Mouse (Mus musculus) layer of hippocampus, adult 9-10 months (tissue): ENCODE measurements at regions not wholly inside any gene's neighbourhood (a gene's known extent, or its start where the extent isn't known, plus 50 kb on each side); places are given as distances from the start of the nearest gene placed in this dataset.
"Not testable (repeated sequence)": the region's sequence is repeated elsewhere in the genome, so short reads cannot be mapped to it uniquely, and the experiment has no call there.

Experiments
- DNase-seq: peaks from one replicate; pipeline ENCODE4 v3.0.0; 2022; ENCODE audit warnings: low spot score

DNA sequence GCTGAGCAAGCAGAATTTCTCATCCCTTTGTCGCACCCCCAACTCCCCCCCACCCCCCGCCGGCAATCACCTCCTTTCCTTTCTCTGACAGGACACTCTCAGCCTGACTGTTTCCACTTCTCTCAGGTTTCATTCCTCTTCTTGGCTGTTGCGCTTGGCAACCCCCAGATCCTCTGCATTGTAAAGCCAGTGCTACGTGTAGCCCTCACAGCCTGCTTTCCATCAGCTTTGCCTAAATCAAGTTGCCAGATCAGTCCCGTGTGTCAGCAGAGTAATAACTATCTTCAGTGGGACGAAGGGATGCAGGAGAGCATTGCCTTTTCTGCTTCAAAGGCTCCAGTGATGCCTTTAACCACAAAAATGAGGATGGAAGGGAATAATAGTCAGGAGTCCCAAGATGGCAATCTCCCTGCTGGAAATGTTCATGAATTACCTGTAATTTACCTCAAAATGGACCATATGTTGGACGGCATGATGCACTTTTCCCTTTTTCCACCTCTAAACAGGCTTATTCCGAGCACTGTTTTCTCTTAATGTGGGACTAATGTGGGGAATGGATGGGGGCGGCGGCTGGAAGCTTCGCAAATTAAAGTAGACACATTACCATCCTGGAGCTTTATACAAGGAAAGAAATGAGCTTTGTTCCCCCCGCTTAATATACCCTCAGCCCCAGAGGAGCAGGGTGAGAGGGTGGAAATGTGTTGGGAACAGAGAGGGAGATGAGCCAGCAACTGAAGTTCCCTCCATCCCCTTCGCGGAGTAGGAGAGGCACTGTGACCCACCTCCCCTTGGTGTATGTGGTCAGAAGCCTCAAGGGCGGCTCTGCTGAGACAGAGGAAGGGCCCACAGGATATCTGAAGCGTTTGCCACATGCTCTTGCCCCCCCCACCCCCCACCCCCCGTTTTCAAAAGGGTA is 168.3 kb upstream of the Npvf start:
- no peak for DNase-seq

GRCm38 (mm10) chr6:50823220-50823910 is 169.1 kb upstream of the Npvf start:
- no peak for DNase-seq

DNA sequence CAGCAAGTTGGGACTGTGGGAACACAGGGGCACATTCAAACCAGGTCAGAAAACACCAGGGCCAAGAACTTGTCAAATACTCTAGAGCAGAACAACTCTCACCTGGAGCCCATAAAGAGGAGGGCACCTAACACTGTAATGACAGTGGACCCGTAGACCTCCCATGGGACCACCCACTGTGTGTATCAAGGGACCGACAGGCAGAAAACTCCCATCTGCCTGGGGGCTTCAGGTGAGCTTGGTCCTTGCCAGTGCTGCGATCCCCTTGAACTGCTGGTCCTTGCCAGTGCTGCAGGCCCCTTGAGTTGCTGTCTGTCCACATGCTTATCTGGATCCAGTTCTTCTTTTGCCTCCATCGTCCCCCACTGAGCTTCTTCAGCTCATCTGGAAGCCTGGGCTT is 170.2 kb upstream of the Npvf start:
- no peak for DNase-seq

GRCm38 (mm10) chr6:50831725-50832124 is 177.5 kb upstream of the Npvf start:
- no peak for DNase-seq

DNA sequence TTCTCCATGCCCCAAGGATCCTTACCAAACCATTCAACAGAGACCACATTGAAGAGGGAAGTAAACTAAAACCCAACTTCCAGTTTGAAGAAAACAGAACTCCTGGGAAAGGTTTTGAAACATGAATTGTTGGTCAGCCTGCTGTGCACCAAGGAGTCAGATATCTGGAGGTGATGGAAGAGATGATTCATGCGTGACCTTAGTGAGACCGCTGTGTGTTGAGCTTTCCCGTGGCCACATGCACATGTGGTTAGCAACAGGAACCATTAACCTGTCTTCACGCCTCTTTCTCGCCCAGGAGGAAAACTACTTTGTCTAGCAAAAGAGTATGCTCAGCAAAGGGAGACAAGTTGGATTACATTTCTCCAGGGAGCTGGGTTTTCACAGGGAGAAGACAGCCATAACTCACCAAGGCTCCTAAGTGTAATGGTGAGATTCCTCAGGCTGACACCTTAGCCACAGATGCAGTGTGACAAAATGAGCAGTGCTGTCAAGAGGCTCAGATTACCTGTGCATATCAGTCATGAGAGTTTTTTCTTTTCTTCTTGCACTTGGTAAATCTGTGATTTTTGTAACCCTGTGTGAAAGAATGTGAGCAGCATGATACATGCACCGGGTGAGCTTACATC is 181.9 kb upstream of the Npvf start:
- no peak for DNase-seq

GRCm38 (mm10) chr6:50840826-50841225 is 186.6 kb upstream of the Npvf start:
- DNase-seq = no peak

DNA sequence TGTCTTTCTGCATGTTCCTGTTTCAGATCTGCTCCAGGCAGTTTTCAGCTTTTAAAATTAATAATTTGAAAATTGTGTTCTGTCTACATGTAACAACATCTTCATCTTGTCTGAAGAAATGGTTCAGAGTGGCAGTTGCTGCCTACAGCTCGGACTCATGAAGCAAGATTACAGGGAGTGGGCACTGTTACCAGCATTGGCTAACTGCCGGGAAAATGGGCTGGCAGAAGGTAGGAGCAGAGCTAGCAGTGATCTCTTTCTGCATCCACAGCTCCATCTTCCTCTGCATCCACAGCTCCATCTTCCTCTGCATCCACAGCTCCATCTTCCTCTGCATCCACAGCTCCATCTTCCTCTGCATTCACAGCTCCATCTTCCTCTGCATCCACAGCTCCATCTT is 191.0 kb upstream of the Npvf start:
- not testable (repeated sequence) for DNase-seq

DNA sequence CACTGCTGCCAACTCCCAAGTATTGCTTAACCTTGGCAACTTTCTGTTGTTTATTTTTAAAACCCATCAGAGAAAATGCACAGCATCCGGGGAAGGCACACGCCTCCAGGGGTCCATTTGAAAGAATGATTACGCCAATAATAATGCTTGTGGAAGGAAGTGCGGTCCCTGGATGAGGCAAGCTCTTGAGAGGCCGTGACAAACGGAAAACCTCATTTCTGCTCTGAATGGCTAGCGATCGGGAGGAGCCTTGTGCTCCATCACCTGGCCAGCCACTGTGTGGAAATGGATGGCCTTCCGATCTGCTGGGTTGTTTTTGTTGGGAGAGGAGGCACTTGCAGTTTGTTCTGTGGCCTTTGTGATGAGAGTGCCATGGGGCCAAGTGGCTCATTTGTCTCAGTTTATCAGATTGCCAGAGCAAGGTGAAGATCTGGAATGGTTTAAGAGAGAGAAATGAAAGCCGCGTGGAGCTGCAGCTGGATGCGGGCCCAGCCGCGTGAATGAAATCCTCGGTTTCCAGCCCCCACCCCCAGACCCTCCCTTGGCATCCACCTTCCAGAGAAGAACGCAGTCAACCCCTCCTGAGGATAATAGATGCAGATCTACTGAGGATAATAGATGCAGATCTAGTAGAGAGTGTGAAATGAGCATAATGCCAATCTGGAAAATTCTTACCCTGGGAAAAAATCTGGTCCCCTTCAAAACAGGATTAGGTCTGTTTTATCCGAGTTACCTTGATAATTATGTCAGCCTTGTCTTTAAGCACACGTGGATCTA is 192.7 kb upstream of the Npvf start:
- DNase-seq = no peak

GRCm38 (mm10) chr6:50847548-50847947 is 193.3 kb upstream of the Npvf start:
- DNase-seq = no peak

DNA sequence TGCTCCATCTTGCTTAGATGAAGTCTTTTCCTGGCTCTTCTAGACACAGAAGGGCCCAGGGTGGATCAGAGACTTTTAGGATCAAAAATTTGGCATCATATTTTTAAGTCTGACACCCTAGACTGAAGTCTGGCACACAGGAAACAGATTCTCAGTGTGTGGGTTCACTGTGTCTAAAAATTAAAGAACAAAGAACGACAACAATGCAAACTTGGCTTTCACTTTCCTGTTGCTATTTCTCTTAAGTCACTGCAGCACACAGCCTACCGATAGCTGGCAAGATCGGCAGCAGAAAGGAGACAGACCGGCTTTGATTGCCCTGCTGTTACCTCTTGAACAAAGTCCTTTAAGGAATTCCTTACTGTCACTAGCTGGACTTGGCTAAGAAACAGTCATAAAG is 204.9 kb upstream of the Npvf start:
- no peak for DNase-seq

- no peak for DNase-seq
Observed at GRCm38 (mm10) chr6:50877991-50878390, 223.8 kb upstream of the Npvf start.

DNA sequence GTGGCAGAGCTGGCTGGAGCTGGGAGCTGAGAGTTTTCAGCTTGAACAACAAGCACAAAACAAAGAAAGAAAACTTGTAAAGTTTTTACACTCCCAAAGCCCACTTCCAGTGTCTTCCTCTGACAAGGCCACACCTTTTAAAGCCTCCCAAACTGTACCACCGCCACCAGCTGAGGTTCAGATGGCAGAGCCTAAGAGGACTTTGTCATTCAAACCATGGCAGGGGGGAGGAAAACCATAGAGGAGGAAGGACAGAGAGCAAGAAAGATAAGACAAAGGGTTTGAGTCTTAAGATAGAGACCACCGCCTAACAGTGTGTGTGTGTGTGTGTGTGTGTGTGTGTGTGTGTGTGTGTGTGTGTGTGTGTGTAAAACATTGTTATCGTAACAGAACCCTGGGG is 228.1 kb upstream of the Npvf start:
- DNase-seq = no peak

DNA sequence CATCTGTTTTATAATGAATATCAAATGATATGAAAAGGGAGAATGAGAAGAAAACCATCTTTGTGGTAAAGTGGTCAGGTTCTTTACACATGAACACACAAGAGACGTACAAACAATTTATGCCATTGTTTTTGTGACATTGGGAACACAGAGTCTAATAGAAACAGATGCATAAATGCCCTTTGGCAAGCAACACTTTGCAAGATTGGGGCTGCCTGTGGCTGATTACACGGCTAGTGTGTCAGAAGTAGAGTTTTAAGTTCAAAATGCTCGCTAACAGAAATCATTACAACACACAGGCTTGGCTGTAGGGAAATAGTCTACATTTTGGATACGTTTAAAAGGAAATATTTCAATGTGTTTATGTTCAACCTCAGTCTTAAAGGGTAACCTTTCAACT is 228.5 kb upstream of the Npvf start:
- DNase-seq = no peak

GRCm38 (mm10) chr6:50885031-50885430 is 230.8 kb upstream of the Npvf start:
- DNase-seq = no peak

GRCm38 (mm10) chr6:50885771-50886360 is 231.6 kb upstream of the Npvf start:
- DNase-seq = no peak

- peak; percentile 22 for DNase-seq
Observed at GRCm38 (mm10) chr6:50890370-50891204, 236.3 kb upstream of the Npvf start.

- no peak for DNase-seq
Observed at GRCm38 (mm10) chr6:50891205-50891526, 236.9 kb upstream of the Npvf start.

- DNase-seq = no peak
Observed at GRCm38 (mm10) chr6:50898792-50899191, 244.6 kb upstream of the Npvf start.

DNA sequence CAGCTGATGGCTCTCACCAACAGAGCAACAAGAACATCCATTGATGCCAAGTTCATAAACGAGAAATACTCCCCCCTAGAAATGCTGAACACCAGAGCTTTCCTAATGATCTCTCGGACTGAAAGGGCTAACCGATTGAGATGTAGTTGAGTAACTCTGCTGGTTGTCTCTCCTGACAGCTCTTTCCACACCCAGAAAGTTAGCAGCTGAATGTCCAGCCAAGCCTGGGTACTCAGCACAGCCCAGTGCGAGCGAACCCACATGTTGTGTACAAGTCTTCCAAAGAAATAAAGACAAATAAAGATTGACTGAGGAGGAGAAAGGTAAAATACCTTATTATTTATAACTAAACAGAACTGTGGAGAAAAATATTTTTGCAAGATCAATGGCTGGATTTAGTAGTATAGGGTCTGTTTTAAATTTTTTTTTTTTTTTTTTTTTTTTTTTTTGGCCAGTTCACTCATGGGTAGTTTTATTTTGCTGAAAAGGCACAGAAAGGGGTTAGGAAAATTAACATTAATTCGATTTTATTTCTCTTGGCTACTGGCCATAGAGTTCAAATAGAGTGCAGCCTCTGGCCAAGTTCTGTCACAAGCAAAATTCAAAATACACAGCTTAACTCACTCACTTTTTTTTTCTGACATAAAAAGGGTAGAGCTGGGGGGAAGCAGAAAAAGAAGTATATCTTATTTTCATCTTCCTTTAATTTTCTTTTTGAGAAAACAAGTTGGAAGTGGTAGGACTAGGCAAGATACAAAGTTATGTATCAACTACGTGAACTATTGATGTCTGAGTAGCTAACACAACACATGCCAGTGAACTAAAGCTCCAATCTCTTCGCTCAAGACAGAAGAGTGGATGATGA is 261.2 kb upstream of the Npvf start:
- DNase-seq = no peak

GRCm38 (mm10) chr6:50918248-50918647 is 264.0 kb upstream of the Npvf start:
- DNase-seq = no peak
